Mouse (Mus musculus): ENCODE data around the gene Grasp.

Grasp gene

DNA sequence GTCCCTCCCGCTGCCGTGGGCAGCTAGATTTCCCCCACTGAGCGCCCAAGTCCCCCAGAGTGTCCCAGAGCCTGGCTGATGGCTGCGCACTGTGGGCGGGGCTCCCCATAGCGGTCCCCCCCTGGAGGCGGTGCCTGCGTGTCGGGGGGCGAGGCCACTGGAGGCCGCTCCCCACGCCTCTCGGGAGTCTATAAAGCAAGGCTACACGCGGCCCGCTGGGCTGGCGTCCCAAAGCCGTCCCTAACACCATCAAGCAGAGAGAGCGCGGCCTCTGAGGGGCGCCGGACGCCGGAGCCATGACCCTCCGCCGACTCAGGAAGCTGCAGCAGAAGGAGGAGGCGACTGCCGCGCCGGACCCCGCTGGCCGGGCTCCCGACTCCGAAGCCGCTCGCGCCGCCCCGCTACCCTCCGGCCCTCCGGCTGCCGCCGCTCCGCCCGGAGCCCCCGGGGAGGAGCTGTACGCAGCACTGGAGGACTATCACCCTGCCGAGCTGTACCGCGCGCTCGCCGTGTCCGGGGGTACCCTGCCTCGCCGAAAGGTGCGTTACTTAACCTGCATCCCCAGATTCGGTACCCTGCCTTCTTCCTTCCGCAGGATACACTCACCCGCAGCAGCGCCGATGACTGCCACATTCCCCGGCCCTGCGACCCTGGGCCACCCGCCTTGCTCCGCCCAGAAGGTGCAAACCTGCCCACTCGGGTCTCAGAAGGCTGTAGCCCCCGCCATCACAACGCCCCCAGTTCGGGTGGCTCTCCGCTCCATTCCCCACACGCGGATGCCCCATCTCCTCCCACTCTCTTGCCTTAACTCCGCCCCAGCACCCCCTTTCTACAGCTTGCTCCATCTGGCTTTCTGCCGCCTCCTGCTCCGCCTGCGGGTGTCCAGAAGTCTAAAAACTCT is at the start of gene Grasp:
Gene Grasp (plus strand): TSS at position 183 of the 901 bp plus-strand sequence.
- peak; percentile 83 for DNase-seq (ENCODE audit: low read depth)

DNA sequence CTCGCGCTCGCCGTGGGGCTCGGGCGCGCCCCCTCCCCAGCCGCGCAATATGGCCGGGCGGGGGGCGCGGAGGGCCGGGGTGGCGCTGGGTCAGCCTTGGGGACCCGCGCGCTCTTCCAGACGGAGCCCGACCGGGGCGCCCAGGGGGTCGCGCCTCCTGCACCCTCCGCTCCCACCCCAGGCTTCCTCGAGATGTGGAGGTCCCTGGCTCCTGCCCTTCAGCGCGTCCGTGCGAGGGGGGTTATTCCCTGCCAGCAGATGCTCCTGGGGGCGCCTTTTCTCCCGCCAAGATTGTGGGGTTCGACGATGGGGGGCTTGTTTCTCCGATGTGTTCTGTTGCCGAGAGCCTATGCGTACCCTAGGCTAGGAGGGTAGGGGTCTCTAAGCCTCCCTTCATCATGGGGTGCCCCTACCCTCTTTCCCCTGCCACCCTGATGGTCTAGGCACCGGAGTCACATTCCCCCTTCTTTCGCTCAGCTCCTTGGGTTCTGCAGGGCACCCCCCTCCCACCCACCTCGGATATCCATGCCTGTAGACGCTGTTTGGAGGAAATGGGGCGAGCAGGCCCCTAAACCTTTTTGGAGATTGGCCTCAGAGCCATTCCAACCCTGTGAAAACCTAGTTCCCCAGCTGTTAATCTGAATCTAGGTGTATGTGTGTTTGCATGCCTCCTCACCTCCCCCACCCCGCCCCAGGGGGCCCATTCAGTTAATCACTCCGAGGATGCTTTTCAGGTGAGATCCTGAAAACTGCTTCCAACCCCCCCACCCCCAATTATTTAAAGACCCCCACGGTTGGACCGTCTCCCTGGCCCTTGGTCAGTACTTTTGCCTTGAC is 49.5 kb upstream of the Grasp start:
- peak; percentile 45 for DNase-seq (ENCODE audit: low read depth)

DNA sequence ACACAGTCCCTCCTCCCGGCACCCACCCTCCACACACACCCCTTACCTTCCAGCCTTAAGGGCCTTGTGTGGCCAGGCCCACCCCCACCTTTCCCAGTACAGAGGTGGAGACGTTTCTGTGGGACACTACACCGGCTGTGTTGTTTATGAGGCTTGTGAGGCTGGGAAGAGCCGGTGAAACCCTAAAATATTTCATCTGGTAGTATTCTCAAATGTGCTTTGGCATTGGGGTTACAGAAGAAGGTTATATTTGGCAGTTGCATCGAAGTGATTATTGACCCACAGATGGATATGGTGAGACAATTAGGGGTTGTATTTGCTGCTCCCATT is 48.9 kb upstream of the Grasp start:
- DNase-seq (ENCODE audit: low read depth) = no peak

DNA sequence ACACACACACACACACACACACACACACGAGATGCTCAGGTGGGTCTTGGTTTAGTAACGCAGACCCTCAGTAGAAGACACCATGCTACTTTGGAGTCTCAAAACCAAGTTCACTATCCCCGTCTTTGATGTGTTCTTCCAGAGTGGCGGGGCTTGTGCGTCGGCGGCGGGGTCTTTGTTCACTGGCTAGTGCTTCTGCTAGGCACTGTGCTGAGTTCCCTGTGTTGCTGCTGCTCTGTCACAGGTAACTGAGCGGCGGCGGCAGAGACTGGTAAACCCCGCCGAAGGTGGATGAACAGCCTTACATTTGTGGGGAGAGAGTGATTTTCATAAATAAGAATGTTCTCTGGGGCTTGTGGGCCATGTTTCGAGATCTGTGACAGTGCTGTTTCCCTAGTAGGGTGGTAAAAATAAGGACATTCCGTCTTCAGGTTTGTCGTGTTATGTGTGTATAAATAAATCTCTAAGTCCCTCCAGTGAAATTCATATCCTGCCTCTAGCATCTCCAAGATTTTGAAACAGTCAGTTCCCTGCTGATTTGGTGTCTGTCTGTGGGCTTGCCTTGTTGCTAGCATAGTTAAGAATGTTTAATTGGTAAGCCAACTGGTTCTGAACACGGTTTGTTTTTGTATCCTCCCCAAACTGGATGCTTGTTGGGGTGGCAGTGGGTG is 48.2 kb upstream of the Grasp start:
- DNase-seq (ENCODE audit: low read depth) = peak; percentile 53

DNA sequence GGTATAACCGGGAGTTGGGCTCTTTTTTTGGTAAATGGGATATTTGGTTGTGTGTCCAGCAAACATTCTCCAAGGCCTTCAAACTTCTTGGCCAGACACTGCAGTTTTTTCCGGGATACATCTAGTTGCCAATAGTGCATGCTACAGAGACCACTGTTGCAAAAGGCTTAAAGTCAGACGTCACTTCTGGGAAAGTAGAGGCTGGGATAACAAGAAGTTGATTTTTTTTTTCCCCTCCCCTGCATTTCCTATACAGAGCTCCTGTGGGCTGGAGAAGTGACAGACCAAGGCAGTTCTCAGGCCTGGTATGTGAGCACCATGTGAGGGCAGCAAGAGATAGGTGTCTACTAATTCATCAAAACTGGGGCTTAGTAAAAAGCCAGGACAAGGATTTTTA is 47.7 kb upstream of the Grasp start:
- no peak for DNase-seq (ENCODE audit: low read depth)

- DNase-seq (ENCODE audit: low read depth) = no peak
These were observed 46.9 kb upstream of the Grasp start for GRCm38 (mm10) chr15:101176795-101177691.

GRCm38 (mm10) chr15:101180363-101181105 is 43.5 kb upstream of the Grasp start:
- DNase-seq (ENCODE audit: low read depth) = peak; percentile 76

GRCm38 (mm10) chr15:101181106-101181466 is 42.9 kb upstream of the Grasp start:
- DNase-seq (ENCODE audit: low read depth) = no peak

- DNase-seq (ENCODE audit: low read depth) = no peak
These were observed 42.5 kb upstream of the Grasp start for GRCm38 (mm10) chr15:101181500-101181899.

DNA sequence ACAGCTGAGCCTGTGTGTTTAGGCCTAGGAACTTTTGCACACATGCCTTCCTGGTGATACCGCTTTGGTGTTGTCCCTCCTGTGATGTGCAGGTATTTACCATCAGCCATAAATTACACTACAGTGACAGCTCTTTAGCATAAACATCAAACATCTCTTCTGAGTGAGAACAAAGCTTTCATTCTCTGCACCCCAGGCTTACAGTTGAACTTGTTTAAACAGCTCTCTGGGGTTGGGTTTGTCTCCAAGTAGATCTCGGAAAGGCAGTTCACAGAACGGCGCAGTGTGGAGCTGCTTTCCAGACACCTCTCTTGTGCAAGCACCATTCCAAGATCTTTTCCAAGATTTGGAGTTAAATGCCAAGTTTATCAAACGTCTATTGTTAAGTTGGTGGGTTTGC is 41.3 kb upstream of the Grasp start:
- DNase-seq (ENCODE audit: low read depth) = no peak

DNA sequence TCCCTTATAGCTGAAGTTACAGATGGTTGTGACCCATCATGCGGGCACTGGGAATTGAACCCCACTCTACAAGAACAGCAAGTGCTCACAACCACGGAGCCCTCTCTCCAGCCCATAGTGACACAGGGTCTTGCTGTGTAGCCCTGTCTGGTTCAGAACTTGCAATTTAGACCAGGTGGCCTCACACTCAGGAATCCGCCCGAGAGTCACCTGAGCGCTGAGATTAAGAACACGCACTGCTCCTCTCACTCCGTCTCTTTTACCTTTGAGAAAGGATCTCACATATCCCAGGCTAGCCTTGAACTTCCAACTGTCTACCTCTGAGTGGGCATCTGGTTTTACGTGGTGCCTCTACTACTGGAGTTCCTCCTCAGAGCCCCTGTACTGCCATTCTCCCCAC is 39.7 kb upstream of the Grasp start:
- DNase-seq (ENCODE audit: low read depth) = no peak

DNA sequence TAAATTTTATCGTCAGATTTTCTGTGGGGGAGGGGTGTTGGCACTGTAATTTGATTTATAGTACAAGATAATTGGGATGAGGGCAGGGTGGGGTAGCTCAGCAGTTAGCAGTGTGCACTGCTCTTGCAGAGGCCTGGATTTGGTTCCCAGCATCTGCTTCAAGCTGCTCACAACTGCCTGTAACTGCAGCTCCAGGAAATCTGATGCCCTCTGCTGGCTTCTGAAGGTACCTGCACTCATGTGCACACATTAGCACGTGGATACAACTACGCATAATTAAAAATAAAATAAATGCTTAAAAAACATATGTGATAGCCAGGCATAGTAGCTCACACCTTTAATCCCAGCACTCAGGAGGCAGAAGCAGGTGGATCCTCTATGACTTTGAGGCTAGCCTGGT is 38.4 kb upstream of the Grasp start:
- no peak for DNase-seq (ENCODE audit: low read depth)

DNA sequence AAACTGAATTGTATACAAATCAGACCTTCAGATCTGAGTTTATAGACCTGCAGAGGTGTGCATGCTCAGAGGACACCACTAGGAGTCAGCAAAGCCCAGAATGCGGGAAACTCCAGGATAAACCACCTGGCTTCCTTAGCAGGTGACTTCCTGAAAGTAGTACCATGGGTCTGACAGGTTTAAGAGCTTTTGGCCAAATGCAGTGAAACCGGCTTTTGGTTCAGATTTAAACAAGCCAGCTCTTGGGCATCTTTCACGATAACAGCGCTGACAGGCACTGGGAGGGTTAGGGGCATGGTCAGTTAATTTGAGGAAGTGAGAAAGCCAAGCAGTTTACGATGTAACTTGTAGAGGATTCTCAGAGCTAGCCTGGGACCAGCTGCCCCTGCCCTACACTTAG is 36.1 kb upstream of the Grasp start:
- no peak for DNase-seq (ENCODE audit: low read depth)

DNA sequence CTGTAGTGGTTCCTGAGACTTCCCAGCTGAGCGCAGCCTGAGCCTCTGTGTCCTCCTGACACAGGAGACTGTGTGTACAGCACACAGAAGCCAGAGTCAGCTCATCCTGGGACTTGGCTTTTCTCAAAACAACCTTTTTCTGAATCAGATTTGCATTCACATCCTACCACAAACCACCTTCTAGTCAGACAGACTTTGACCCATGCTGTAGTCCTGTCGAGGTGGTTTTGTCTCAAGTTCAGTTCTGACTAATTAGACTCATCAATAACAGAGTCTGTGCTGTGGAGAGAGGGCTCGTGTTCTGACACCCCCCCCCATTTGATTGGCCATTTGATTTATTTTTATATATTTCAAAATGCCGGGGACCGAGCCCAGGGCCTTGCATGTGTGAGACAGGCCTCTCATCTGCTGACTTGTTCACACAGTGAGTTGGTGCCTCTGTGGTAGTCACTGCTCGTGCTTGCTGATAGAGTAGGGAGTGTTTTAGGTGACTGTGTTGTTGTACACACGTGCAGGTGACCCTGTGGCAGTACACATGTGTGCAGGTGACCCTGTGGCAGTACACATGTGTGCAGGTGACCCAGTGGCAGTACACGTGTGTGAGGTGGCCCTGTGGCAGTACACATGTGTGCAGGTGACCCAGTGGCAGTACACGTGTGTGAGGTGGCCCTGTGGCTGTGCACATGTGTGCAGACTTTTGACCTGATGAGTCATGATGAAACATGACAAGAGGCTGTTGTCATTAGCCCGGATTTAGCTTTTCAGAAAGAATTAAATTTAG is 33.8 kb upstream of the Grasp start:
- DNase-seq (ENCODE audit: low read depth) = no peak

GRCm38 (mm10) chr15:101190762-101191150 is 33.2 kb upstream of the Grasp start:
- DNase-seq (ENCODE audit: low read depth) = peak; percentile 77

- DNase-seq (ENCODE audit: low read depth) = no peak
These were observed 32.3 kb upstream of the Grasp start for GRCm38 (mm10) chr15:101191459-101192259.

DNA sequence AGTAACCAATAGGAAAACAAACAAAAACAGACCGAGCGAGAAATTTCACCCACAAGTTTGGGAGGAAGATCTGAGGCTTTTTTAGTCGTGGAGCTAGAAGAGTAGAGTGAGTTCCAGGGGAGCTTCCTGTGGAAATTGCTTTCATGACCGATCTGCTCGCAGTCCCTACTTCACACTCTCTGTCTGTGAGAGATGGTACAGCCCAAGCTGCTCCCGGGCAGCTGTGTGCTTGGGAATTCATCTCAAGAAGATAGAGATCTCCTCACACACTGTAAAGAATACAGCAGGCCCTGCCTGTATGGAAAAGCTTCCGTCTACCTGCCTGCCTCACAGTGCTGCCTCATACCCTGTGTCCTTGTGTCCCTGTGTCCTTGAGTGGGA is 31.7 kb upstream of the Grasp start:
- no peak for DNase-seq (ENCODE audit: low read depth)

GRCm38 (mm10) chr15:101192651-101193050 is 31.3 kb upstream of the Grasp start:
- DNase-seq (ENCODE audit: low read depth) = no peak

GRCm38 (mm10) chr15:101193971-101194370 is 30.0 kb upstream of the Grasp start:
- no peak for DNase-seq (ENCODE audit: low read depth)
